Mouse (Mus musculus) heart, adult 8-10 months (tissue): ENCODE measurements around the gene Nudt16l1. TPM values are rescaled to one million over a fixed set of nuclear protein-coding genes. Genes with fewer than 3 reads are reported as not detected.

Experiments
- DNase-seq: peaks from one replicate; pipeline ENCODE4 v3.0.0; 2022; ENCODE audit warnings: low spot score
- total RNA-seq, 4 experiments: library from RNA; stranded (reverse); gene quantifications; 2 replicates each; pipeline ENCODE4 v1.2.4; 2022

Gene Nudt16l1
- total RNA-seq, 4 experiments from 2014 or later = 14.2 to 20.0 (median 16.6) TPM

GRCm38 (mm10) chr16:4956609-4957008 is 18.0 kb downstream of the Nudt16l1 start:
- DNase-seq = no peak

- DNase-seq = no peak
These were observed 18.9 kb downstream of the Nudt16l1 start for GRCm38 (mm10) chr16:4957446-4957845.

GRCm38 (mm10) chr16:4960260-4960659 is 21.7 kb downstream of the Nudt16l1 start:
- no peak for DNase-seq

- DNase-seq = no peak
These were observed 24.8 kb downstream of the Nudt16l1 start for GRCm38 (mm10) chr16:4963346-4963745.

- DNase-seq = peak; percentile 97
These were observed 25.5 kb downstream of the Nudt16l1 start, which contains the start of gene Anks3 for GRCm38 (mm10) chr16:4963797-4964709. Gene Anks3 (minus strand): TSS chr16:4964205.

- no peak for DNase-seq
These were observed 26.3 kb downstream of the Nudt16l1 start for GRCm38 (mm10) chr16:4964731-4965391.

- DNase-seq = no peak
These were observed 27.0 kb downstream of the Nudt16l1 start for GRCm38 (mm10) chr16:4965392-4966129.

GRCm38 (mm10) chr16:4968426-4968825 is 29.9 kb downstream of the Nudt16l1 start:
- DNase-seq = no peak

GRCm38 (mm10) chr16:4969055-4969843 is 30.7 kb downstream of the Nudt16l1 start:
- DNase-seq = no peak

- DNase-seq = peak; percentile 28
These were observed 33.1 kb downstream of the Nudt16l1 start for GRCm38 (mm10) chr16:4971626-4972025.

GRCm38 (mm10) chr16:4974521-4974920 is 36.0 kb downstream of the Nudt16l1 start:
- DNase-seq = no peak

- DNase-seq = no peak
These were observed 37.6 kb downstream of the Nudt16l1 start for GRCm38 (mm10) chr16:4976180-4976579.

GRCm38 (mm10) chr16:4978275-4979051 is 39.9 kb downstream of the Nudt16l1 start:
- no peak for DNase-seq

- DNase-seq = no peak
These were observed 41.3 kb downstream of the Nudt16l1 start for GRCm38 (mm10) chr16:4979755-4980380.

- no peak for DNase-seq
These were observed 46.2 kb downstream of the Nudt16l1 start for GRCm38 (mm10) chr16:4984717-4985116.

Other genes with a start within 250 kb of the Nudt16l1 start
- 1 to 10 TPM; 1.7 to 2.1 (median 2.0) TPM for gene Nmral1, start 219.4 kb upstream of the Nudt16l1 start, total RNA-seq
- gene Hmox2, start 212.4 kb upstream of the Nudt16l1 start, total RNA-seq = 10 to 100 TPM; 70.0 to 78.7 (median 75.8) TPM
- 10 to 100 TPM; 61.1 to 68.9 (median 65.8) TPM for gene Cdip1, start 148.5 kb upstream of the Nudt16l1 start, total RNA-seq
- gene 4930562C15Rik, start 103.3 kb upstream of the Nudt16l1 start, total RNA-seq = not detected
- 10 to 100 TPM; 14.6 to 20.6 (median 19.2) TPM for gene Ubald1, start 58.4 kb upstream of the Nudt16l1 start, total RNA-seq
- 100 to 1,000 TPM; 166 to 200 (median 185) TPM for gene Mgrn1, start 52.5 kb upstream of the Nudt16l1 start, total RNA-seq
- gene Anks3, start 25.4 kb downstream of the Nudt16l1 start, total RNA-seq = 10 to 100 TPM; 10.6 to 13.3 (median 12.2) TPM
- gene Sept12, start 59.1 kb downstream of the Nudt16l1 start, total RNA-seq = not detected
- gene Smim22, start 68.5 kb downstream of the Nudt16l1 start, total RNA-seq = not detected
- gene Rogdi, start 74.8 kb downstream of the Nudt16l1 start, total RNA-seq = 10 to 100 TPM; 11.1 to 19.2 (median 14.7) TPM
- gene Glyr1, start 111.1 kb downstream of the Nudt16l1 start, total RNA-seq = 10 to 100 TPM; 42.2 to 45.5 (median 45.0) TPM
- 10 to 100 TPM; 18.6 to 25.8 (median 22.3) TPM for gene Ubn1, start 111.3 kb downstream of the Nudt16l1 start, total RNA-seq
- 10 to 100 TPM in 1 of 4 experiments, 1 to 10 TPM in 3; 6.3 to 10.6 (median 8.1) TPM for gene Ppl, start 193.7 kb downstream of the Nudt16l1 start, total RNA-seq
- 1 to 10 TPM in 1 of 4 experiments, under 1 TPM in 3; 0.57 to 1.0 (median 0.78) TPM for gene Sec14l5, start 208.3 kb downstream of the Nudt16l1 start, total RNA-seq